Mouse (Mus musculus): ENCODE data around the gene Slc7a14.

Slc7a14 gene

DNA sequence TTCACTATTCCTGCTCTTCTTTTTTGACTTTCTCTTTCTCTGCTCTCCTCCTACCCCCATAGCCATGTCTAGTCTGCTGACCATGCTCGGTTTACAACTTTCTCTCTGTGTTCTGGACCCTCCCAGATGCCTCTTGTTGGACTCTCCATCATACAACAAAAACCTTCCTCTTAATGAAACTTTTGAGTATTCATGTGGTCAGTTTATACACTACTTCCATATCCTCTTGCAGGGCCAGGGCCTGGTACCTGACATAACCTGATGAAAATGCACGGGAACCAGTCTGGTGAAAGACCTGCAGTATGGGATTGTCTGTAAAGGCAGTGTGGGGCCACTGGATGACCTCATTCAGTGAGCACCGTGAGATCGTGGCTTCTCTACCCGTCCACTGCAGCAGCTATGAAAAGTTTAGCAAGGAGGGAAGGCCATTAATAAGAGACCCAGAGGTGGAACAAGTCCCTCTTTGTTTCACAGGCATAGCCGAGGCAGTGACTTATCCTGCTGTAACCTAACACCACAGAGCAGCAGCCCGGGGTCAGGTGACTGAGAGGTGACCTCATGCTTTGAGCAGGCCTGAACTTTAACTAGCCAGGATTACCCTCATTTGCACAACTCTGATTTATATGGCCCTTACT lies 49.7 kb downstream of the Slc7a14 start:
- DNase-seq: no peak

DNA sequence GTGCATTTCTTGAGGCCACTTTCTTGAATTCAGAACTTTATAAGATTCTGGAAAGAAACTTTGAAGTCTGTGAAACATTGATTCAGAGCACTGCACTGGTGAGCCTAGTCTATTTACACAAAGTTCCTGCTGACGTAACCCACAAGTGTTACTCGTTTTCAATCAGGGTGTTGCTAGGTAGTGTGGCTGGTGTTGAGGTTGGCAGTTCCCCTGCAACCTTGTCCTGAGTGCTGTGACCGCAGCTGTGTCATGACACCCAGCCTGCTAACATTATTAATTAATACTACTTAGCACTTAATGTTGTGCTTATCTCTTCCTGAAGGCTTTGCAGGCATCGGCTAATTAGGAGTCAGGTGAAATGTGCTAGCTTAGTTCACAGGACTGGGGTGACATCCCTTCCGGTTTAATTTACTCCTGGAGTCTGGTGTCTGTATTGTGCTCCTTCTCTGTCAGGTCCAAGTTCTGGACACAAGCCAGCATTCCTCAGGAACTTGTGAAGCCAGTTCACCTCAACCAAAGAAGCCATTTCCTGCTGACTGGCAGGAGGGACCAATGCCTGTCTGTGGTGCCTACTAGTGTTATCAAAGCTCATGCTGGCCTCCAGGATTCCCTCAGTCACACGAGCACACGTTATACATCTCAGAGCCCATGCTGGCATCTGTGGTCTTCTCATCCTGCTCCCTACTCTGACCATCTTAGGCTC lies 50.5 kb downstream of the Slc7a14 start:
- DNase-seq: peak; percentile 54

DNA sequence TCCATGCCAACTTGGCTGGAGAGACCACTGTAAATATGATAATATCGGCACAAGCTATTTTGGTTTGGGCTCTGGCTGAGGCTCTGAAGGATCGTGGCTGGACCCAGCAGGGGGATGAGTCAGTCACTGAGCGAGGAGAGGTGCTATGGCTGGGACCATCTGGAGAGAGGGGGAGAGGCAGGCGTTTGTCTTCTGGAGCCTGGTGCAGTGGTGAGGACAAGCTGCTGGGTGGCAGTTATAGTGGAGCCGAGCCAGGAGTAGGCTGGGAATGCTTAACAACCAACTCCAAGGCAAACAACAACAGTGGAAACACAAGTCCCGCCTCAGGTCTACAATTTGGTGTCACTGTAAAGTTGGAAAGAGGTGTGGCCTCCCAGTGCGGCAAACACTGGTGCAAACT lies 55.8 kb downstream of the Slc7a14 start:
- peak; percentile 72 for DNase-seq

DNA sequence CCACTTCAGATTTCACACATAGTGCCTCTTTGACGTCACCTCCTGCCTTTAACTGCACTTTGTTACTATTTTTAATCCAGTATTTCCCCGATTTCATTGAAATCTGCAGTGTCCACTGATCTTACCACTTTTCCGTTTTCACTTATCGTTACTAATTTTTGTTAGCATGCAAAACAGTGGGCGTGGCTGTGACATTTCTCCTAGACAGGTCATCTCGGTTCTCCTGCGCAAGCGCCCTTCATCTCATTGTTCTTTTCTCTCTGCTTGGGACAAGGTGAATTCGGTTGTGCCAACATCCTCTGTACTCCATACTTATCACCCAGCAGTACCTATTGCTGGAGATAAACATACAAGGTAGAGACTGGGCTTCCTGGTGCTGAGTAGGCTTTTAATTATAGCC lies 56.3 kb downstream of the Slc7a14 start:
- DNase-seq: no peak

DNA sequence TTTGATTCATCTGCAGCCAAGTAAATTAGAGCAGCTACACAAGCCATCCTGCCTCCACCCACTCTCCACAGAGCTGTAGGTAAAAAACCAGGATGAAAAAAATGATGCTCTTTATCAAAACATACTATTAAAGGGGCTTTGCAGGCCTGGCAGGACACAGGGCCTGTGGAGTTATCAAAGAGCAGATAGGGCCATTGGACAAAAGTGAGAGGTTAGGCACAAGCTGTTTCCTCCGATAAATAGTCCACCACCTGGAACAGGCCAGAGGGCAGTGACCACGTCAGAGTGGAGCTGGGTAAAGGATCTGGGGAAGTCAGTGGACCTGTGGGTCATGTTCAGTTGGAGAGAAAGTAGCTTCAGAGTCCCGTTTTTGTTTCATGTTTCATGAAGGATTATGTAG lies 57.6 kb downstream of the Slc7a14 start:
- no peak for DNase-seq

DNA sequence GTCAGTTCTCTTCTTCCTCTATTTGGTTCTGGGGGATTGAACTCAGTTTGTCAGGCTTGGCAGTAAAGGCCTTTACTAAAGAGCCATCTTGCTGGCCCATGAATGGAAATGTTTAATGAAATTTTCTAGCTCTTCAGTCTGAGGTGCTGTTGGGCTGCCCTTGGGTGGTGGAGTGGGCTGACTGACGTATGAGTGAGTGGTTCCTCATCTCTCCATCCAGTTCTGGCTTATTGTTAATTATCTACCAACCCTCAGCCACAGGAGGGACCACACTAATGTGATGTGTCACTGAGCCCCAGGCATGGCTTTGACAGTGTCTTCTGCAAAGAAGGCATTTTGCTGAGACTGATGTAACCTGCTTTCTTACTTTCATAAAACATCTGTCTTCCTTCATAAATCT lies 66.7 kb downstream of the Slc7a14 start:
- no peak for DNase-seq

DNA sequence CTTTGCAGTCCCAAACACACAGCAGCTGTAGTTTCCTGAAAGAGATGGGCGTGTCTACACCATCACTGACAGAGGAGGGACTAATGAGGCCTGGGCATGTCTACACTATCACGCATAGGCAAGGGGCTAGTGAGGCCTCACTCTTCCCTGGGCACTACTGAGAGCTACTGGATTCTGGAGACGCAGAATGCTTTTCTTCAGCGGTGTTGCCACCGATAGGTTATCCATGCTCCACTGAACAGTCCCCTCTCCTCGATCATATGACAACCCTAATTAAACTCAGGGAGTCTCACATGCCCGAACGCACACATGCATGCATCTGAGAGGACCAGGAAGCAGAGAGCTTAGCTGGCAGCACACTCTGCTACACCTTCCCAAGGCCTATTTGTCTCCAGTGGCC lies 69.3 kb downstream of the Slc7a14 start:
- DNase-seq: no peak

DNA sequence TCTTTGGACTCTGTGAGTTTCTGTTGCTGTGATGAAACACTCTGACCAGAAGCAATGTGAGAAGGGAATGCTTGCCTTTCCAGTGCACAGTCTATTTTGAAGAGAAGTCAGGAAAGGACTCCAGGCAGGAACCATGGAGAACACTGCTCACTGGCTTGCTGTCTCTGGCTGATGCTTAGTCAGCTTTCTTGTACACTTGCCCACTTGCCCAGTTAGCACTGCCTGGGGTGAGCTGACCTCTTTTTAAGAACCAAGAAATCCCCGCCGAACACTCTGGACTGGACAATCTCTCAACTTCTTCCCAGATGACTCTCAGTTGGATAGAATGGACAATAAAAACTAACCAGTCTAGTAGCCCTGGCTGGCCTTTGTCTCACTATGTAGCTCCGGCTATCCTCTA lies 70.5 kb downstream of the Slc7a14 start:
- peak; percentile 60 for DNase-seq

DNA sequence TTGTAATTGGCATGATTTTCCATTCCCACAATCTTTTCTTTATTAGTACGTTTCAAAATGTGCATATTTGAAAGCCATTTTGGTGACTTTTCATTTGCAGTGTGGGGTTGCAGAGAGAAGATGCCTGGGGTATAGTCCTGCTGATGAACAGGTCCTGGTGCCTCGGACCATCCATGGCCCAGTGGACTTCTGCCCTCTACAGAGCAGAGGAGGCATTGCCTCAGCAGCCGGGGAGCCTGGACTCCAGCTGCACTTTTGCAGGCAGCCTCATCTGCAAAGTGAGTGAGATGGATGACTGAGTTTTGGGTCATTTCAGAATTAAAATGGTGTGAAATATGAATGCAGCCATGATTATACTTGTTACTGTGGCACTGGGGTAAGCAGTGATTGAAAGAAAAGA lies 72.2 kb downstream of the Slc7a14 start:
- no peak for DNase-seq

DNA sequence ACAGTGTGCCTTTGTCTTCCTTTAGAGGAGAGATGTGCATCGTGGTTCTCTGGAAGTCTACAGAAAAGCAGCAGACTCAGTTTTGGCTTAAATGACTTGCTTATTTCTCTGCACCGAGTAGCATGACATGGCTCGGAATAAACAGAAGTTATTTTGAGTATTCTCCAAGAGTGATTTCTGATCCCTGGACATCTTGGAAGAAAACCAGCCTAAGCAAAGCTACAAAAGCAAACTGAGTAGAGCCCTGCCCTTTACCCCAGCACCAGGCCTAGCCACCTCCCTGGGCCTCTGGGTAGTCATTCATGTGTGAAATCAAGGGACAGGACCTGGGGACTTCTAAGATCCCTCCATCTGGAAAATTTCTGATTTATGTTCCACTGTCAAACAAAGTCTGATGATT lies 74.0 kb downstream of the Slc7a14 start:
- DNase-seq: no peak

DNA sequence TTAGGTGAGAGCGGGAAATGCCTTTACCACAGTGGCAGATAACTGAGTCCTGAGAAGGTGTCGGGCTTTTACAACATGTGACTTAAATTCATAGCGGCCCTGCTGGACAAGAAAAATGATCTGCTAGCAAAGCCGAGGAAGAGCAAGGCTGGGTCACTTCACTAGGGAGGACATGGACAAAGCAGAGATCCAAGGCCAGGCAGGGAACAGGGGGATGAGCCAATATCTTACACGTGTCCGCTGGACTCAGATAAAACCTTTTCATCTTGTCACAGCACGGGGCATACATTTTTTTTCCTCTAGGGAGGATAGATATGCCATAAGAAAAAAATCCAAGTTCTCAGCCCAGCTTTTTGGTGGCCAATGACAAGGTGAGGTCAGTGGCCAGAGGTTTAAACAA lies 75.8 kb downstream of the Slc7a14 start:
- DNase-seq: no peak

DNA sequence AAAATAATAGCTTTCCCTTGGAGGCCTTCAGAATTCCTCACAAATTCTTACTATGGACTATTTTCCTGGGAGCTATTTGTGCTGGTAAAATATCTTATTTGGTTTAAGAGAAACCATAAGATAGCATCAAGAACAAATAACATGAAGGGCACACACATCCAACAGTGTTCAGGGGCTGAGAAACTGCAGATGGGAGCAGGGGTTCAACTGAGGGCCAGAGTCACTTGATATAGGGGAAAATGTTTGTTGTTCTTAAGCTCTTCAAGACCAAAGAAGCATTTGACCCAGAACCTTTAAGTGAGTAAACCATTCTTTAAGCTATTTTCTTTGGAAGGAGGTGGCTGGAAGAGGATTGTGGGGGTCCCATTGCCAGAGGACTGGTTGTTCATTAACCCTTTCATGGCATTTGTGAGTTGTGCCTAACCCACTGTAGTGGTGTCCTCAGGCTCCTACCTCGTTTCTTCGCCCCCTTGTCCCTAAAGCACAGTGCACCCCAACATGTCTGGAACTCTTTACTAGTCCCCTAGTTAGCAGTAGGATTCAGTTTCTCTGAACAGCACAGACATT lies 76.3 kb downstream of the Slc7a14 start:
- no peak for DNase-seq

DNA sequence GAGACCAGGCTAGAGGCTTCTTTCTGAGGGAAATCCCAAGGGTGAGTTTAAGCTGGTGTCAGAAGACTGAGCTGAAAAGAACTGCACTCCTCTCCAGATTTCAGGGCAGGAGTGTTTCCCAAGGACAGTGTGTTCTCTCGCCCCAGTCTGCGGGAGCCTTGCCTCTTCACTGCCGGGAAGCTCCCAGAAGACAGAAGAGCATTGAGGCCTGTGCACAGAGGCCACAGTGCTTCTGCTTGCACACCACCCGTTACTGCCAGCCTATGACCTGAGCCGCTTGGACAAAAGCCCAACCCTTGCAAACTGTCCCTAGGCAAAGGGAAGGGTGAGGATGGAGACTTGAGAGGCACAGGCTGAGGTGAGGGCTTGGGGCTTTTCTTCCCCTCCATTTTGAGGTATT lies 80.9 kb downstream of the Slc7a14 start:
- no peak for DNase-seq

DNA sequence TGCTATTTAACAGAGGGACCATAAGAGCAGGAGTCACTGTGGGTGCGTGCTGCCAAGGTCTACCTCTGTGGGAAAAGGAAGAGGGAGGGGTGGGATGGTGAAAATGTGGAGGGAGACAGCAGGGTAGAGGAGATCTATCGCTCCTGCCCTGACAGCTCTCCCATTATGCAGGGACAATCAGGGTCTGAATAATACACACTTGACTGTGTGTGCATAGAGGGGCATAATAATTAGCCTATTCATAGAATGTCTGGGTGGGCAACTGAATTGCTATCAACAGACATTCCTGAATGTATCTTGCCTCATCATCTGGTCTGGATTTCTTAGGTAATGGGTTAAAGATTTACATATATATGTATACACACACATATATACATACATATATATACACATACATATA lies 81.7 kb downstream of the Slc7a14 start:
- DNase-seq: no peak

DNA sequence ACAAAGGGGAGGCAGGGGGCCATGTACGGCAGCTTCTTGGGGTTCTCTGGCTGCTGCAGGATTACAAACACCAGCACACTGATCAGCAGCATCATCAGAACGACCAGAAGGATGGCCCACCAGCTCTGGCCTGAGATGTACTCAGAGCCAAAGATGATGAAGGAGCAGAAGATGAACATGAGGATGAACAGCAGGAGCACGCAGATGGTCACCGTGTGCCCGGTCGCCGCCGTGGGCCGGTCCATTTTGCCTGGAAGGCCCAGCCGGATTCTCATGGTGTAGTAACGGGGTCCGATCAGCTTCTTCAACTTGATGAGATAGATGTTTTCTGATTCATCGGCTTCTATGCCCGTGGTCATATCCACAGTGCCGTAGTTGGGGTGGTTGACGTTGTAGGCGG lies 86.6 kb downstream of the Slc7a14 start:
- DNase-seq: peak; percentile 60

DNA sequence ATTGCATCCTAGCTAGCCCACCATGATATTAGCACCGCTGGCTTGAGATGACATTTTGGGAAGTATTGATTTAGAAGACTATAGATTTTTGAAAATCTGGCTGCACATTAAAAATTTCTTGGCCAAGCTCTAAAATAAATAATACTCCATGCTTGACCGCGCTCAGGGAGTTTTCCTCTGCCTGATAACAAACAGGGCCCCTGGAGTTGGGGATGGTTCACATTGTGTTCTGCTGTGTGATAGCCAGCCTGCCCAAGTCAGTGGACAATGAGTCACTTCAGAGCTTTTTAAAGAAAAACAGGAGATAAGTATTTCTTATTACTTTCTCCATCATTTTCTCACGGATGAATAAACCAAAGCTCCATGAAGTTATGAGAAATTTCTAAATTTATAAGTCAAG lies 90.1 kb downstream of the Slc7a14 start:
- no peak for DNase-seq

DNA sequence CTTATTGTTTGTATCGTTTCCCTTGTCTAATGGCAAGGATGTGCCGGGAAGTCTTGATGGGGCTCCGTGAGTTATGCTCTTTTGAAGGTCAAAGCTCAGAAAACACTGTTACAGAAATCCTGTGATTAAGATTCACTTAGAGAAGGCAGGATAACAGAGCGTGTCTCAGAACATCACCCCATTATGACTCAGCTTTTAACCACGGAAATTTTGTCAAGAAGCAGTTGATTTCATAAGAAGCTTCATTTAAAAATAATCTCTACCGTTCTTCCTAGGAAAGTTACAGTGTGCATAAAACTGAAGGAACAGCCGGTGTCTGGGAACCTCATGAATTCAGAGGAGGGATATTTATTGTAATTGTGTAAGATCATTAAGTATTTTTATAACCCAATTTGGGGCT lies 90.7 kb downstream of the Slc7a14 start:
- DNase-seq: no peak

DNA sequence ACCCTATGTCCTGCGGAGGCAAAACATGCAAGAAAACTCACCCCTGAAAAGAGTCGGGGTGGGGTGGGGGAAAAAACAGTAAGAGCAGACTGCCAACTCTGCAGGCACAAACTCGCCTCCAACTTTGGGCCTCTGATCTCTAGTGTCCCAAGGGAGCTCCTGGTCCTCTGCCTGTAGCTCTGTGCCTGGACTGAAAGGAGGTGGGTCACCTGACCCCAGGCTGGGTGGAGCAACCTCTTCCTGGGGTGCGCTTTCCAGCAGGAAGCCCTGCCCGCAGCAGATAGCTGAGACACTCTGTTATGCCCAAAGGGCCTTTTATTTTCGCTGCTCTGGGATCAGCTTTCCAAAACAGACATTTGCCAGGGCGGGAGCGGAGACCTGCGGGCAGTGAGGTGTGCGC lies 92.7 kb downstream of the Slc7a14 start:
- DNase-seq: no peak

DNA sequence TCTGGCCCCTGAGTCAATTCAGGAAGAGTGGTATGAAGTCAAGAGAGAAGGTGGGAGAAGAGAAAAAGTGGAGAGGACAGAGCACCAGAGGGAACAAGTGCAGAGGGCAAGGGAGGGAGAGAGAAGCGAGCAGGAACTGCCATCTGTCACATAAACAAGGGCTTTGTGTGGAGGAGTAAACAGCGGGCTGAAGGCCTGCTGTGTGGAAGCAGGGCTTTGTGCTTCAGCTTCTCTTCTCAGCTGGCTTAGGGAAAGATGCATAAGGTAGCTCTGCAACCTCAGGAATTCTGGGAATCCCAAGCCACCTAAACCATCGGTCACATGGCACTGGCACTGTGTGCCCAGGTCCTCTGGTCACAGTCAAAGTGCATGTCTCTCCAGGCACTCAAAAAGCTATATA lies 96.4 kb downstream of the Slc7a14 start:
- peak; percentile 83 for DNase-seq

DNA sequence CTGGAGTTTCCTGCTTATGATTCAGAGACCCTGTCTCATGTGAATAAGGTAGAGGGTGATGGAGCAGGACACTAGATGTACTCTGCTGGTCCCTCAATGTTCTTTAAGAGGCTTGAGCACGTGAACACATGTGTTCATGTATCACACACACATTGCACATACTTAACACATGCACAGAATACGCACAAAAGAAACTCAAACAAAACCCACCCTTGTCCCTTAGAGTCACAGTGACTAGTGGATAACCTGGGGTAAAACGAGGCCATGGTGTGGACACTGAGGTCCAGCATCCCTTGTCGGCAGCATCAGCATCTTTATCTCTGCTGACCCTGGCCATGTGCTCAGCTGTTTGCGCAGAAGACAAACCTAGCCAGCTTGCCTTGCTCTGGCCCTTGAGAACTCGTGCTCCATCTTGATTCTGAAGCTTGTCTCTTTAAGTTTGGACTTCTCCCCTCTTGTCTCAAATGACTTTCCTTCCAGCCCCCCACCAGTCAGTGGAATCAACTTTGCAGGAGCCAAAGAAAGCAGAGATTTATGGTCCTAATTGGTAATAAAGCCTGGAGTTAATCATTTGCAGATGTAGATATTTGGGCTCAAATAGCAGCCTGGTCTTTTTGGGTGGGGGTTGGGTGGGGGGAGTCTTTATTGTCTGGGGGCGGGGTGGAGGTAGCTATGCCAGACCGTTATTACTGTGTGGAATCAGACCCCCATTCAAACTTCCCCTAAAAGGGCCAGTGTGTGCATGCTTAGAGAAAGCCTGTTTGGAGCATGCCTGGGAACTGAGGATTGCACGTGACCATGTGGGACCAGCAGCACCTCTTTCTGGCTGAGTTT lies 97.8 kb downstream of the Slc7a14 start:
- no peak for DNase-seq

DNA sequence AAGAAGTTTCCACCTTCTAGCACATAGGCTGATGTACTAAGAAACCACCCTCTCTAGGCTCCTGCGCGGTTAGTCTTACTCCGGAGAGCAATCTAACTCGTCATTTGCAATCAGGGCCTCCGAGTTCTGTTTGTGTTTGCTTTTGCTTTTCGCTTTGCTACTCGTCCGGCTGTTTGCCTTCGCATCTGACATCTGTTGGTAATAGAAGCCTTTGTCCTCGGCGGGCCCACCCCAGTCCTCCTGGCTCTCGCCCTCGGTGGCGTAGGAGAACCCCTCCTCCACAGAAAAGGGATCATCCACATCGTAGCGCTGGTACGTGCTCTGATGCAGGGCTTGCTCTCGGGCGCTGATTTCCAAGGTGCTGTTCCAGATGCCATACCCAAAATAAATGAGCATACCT lies 101.2 kb downstream of the Slc7a14 start:
- no peak for DNase-seq

DNA sequence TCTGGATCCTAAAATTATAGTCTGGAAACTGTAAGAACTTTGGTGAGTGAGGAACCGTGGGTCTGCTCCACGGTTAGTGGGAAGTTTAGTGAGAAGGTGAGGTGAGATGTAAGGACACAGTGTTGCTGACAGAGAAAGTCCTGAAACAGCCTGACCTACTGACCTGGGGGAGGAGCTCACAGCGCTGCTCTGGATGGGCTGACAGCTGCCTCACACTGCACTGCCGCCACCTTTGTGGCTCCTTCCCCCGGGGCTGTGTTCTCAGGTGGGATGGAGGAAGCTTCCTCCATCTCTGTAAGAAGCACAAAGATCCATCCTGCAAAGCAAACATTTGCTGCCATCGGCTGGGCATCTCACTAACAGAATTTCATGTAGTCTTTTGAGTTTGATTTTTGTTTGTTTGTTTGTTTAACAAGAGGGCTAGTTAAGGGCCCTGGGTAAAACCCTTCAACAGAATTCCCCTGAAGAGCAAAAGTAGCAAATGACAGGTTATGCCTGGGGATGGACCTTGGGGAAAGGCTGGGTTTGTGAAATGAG lies 101.7 kb downstream of the Slc7a14 start:
- DNase-seq: no peak

DNA sequence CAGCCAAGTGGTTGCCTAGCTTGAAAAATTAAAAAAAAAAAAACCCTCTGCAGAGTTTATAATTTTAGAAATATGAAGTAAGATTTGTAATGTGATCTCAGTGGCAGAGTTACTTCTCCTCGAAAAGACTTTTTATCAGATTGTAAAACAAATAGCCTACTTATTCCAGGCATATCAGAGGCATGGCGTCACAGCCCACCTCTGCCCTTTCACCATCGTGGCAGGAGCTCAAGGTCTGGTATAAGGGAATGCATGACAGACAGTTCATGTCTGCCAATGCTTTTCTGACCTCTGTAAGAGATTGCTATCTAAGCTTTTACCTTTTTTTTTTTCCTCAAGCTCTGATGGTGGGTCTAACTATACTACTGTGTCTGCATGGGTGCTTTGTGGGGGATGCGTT lies 102.1 kb downstream of the Slc7a14 start:
- DNase-seq: no peak

DNA sequence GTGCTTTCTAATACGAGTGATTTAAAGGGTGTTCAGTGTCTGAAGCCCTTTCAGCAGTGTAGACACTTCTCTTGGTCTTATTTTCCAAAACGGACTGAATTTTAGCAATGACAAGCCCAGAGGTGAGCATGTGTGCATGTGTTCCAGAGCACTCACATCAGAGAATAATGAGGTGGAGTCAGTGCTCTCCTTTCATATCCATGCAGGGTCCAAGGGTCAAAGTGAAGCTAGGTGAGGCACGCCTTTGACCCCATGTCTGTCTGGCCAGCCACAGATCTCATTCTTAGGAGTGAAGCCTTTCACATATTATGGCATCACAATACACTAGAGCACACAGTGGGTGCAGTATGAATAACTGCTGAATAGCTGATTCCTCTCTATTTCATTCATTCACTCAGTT lies 105.0 kb downstream of the Slc7a14 start:
- DNase-seq: no peak
